Mouse (Mus musculus) lung, adult 2 months (tissue): ENCODE results near the gene Dynlrb1.

Experiments used
- CTCF ChIP-seq: fragments of 200-500 bp; IDR thresholded peaks from 2 replicates; pipeline ENCODE4 v1.5.1; 2011; ENCODE audit warnings: mild to moderate bottlenecking, low read length, control low read depth; ENCODE audit not compliant: insufficient read depth
- POLR2A ChIP-seq: fragments of 200-500 bp; IDR thresholded peaks from 2 replicates; pipeline ENCODE4 v1.6.1; 2011; ENCODE audit warnings: low read depth, mild to moderate bottlenecking, control low read depth, low read length, borderline replicate concordance; ENCODE audit errors: extremely low read depth

DNA sequence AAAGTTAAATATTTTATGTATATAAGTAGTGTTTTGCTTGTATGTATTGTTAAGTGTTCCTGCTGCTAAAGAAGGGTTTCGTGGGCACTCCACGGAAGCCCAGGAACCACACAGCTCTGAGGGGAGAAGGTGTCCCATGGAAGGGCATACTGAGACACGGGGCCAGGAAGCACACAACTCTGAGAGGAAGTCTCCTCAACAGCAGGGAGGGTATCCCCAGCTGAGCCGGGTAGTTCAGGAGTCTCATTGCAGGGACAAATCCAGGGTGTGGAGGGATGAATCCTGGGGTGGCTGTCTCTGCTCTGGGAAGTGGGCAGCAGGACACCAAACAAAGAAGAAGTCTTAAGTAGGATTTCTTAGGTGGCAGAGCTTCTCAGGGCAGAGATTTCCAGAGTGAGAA is 943 bp downstream of the Dynlrb1 start:
- TF ChIP-seq POLR2A (no peak), CTCF (no peak)
